Mouse (Mus musculus): ENCODE results near the gene Imp3. TPM values are rescaled to one million over a fixed set of nuclear protein-coding genes. Genes with fewer than 3 reads are reported as not detected.
A peak's percentile ranks its signal among the peaks of the same experiment; 100 is the strongest.
"Not testable (repeated sequence)": the region's sequence is repeated elsewhere in the genome, so short reads cannot be mapped to it uniquely, and the experiment has no call there.

Imp3 gene
- polyA plus RNA-seq, 1 experiment from 2014 or later = 86.5 TPM

- no peaks in the 10 kb centered on the region for H3K9me3 ChIP-seq
- ATAC-seq (ENCODE audit: insufficient number of reproducible peaks, low FRiP score, low TSS enrichment, low read depth) = no peak
- H3K4me1 ChIP-seq = peaks cover 24% of the 10 kb centered on the region
- H3K4me2 ChIP-seq = no peak overlapping the region
- H3K9ac ChIP-seq = no peak overlapping the region
- H3K4me3 ChIP-seq = no peak overlapping the region
- WGBS = 27% methylated on average over 9 of the region's 9 CpGs
- H3K27ac ChIP-seq = peak overlapping the region; percentile 71
- peaks cover 35% of the 10 kb centered on the region for H3K36me3 ChIP-seq
- no peaks in the 10 kb centered on the region for H3K27me3 ChIP-seq
These were observed 36.7 kb upstream of the Imp3 start for GRCm38 (mm10) chr9:56900571-56900970.

GRCm38 (mm10) chr9:56901187-56901586, 36.1 kb upstream of the Imp3 start:
- no peak overlapping the region for H3K9ac ChIP-seq
- H3K36me3 ChIP-seq = peaks cover 33% of the 10 kb centered on the region
- H3K27me3 ChIP-seq = no peaks in the 10 kb centered on the region
- peaks cover 24% of the 10 kb centered on the region for H3K4me1 ChIP-seq
- no peaks in the 10 kb centered on the region for H3K9me3 ChIP-seq
- H3K27ac ChIP-seq = peak overlapping the region; percentile 71; the same call in 1 of the 2 replicates
- H3K4me2 ChIP-seq = no peak overlapping the region
- no peak overlapping the region for H3K4me3 ChIP-seq
- WGBS = 49% methylated on average over 8 of the region's 8 CpGs
- no peak; the same call in 1 of the 2 replicates for ATAC-seq (ENCODE audit: insufficient number of reproducible peaks, low FRiP score, low TSS enrichment, low read depth)

- Histone ChIP-seq H3K27me3 (no peaks in the 10 kb centered on the region), H3K4me1 (peaks cover 24% of the 10 kb centered on the region), H3K9me3 (no peaks in the 10 kb centered on the region), H3K4me2 (no peak overlapping the region), H3K9ac (no peak overlapping the region), H3K4me3 (no peak overlapping the region), H3K36me3 (peaks cover 9% of the 10 kb centered on the region; the same call in 1 of the 2 replicates), H3K27ac (no peak overlapping the region)
- ATAC-seq (ENCODE audit: insufficient number of reproducible peaks, low FRiP score, low TSS enrichment, low read depth) = no peak
- 68% methylated on average over 3 of the region's 3 CpGs for WGBS
These were observed 33.6 kb upstream of the Imp3 start for GRCm38 (mm10) chr9:56903662-56904061.

GRCm38 (mm10) chr9:56907549-56907948, 29.7 kb upstream of the Imp3 start:
- H3K4me1 ChIP-seq = no peaks in the 10 kb centered on the region
- H3K36me3 ChIP-seq = no peaks in the 10 kb centered on the region
- H3K27ac ChIP-seq = no peak overlapping the region
- no peak overlapping the region for H3K4me2 ChIP-seq
- no peak overlapping the region for H3K9ac ChIP-seq
- H3K27me3 ChIP-seq = no peaks in the 10 kb centered on the region
- WGBS = 81% methylated on average over 9 of the region's 9 CpGs
- no peak overlapping the region for H3K4me3 ChIP-seq
- ATAC-seq (ENCODE audit: insufficient number of reproducible peaks, low FRiP score, low TSS enrichment, low read depth) = no peak
- no peaks in the 10 kb centered on the region for H3K9me3 ChIP-seq

- H3K4me2 ChIP-seq; H3K36me3 ChIP-seq; H3K9me3 ChIP-seq; H3K27ac ChIP-seq; H3K9ac ChIP-seq; ATAC-seq (ENCODE audit: insufficient number of reproducible peaks, low FRiP score, low TSS enrichment, low read depth); H3K4me3 ChIP-seq; H3K27me3 ChIP-seq: not testable (repeated sequence)
- 34% methylated on average over 4 of the region's 4 CpGs for WGBS
- H3K4me1 ChIP-seq = peaks cover 12% of the 10 kb centered on the region
These were observed 27.3 kb upstream of the Imp3 start for GRCm38 (mm10) chr9:56909991-56910390.

- no peak overlapping the region for H3K4me3 ChIP-seq
- 59% methylated on average over 1 of the region's 1 CpGs for WGBS
- ATAC-seq (ENCODE audit: insufficient number of reproducible peaks, low FRiP score, low TSS enrichment, low read depth) = no peak
These were observed 26.3 kb upstream of the Imp3 start for GRCm38 (mm10) chr9:56911017-56911416.

GRCm38 (mm10) chr9:56913991-56914390, 23.3 kb upstream of the Imp3 start:
- Histone ChIP-seq H3K4me2 (no peak overlapping the region), H3K9ac (no peak overlapping the region), H3K4me1 (peaks cover 15% of the 10 kb centered on the region), H3K36me3 (peaks cover 44% of the 10 kb centered on the region), H3K4me3 (no peak overlapping the region), H3K9me3 (no peaks in the 10 kb centered on the region), H3K27me3 (no peaks in the 10 kb centered on the region), H3K27ac (peak overlapping the region; percentile 43)
- ATAC-seq (ENCODE audit: insufficient number of reproducible peaks, low FRiP score, low TSS enrichment, low read depth) = peak; percentile 65; the same call in 1 of the 2 replicates
- WGBS = 49% methylated on average over 9 of the region's 9 CpGs

More at GRCm38 (mm10) chr9:56911017-56911416, 26.3 kb upstream of the Imp3 start:
- no peak overlapping the region for H3K27ac ChIP-seq
- no peaks in the 10 kb centered on the region for H3K27me3 ChIP-seq
- peaks cover 14% of the 10 kb centered on the region for H3K4me1 ChIP-seq
- no peak overlapping the region for H3K9ac ChIP-seq
- no peak overlapping the region for H3K4me2 ChIP-seq
- H3K36me3 ChIP-seq = peaks cover 14% of the 10 kb centered on the region
- no peaks in the 10 kb centered on the region for H3K9me3 ChIP-seq

- no peaks in the 10 kb centered on the region for H3K9me3 ChIP-seq
- no peak overlapping the region for H3K4me3 ChIP-seq
- no peak overlapping the region for H3K4me2 ChIP-seq
- H3K27me3 ChIP-seq = no peaks in the 10 kb centered on the region
- WGBS = 76% methylated on average over 1 of the region's 1 CpGs
- ATAC-seq (ENCODE audit: insufficient number of reproducible peaks, low FRiP score, low TSS enrichment, low read depth) = no peak
- no peak overlapping the region for H3K9ac ChIP-seq
- H3K36me3 ChIP-seq = peaks cover 54% of the 10 kb centered on the region
- peaks cover 16% of the 10 kb centered on the region for H3K4me1 ChIP-seq
- no peak overlapping the region for H3K27ac ChIP-seq
These were observed 22.2 kb upstream of the Imp3 start for GRCm38 (mm10) chr9:56915116-56915515.

- no peak overlapping the region for H3K27ac ChIP-seq
- no peaks in the 10 kb centered on the region for H3K9me3 ChIP-seq
- 61% methylated on average over 5 of the region's 5 CpGs for WGBS
- H3K27me3 ChIP-seq = no peaks in the 10 kb centered on the region
- H3K9ac ChIP-seq = no peak overlapping the region
- peaks cover 16% of the 10 kb centered on the region for H3K4me1 ChIP-seq
- no peak overlapping the region for H3K4me3 ChIP-seq
- ATAC-seq (ENCODE audit: insufficient number of reproducible peaks, low FRiP score, low TSS enrichment, low read depth) = no peak
- H3K4me2 ChIP-seq = no peak overlapping the region
- H3K36me3 ChIP-seq = peaks cover 58% of the 10 kb centered on the region
These were observed 21.4 kb upstream of the Imp3 start for GRCm38 (mm10) chr9:56915695-56916410.

- WGBS = 75% methylated on average over 2 of the region's 2 CpGs
- no peak overlapping the region for H3K4me2 ChIP-seq
- no peak overlapping the region for H3K27ac ChIP-seq
- H3K36me3 ChIP-seq = peaks cover 66% of the 10 kb centered on the region
- H3K4me1 ChIP-seq = peaks cover 16% of the 10 kb centered on the region
- ATAC-seq (ENCODE audit: insufficient number of reproducible peaks, low FRiP score, low TSS enrichment, low read depth) = no peak
- no peak overlapping the region for H3K4me3 ChIP-seq
- H3K9ac ChIP-seq = no peak overlapping the region
- H3K9me3 ChIP-seq = no peaks in the 10 kb centered on the region
- no peaks in the 10 kb centered on the region for H3K27me3 ChIP-seq
These were observed 20.1 kb upstream of the Imp3 start for GRCm38 (mm10) chr9:56917131-56917530.

GRCm38 (mm10) chr9:56918466-56918865, 18.8 kb upstream of the Imp3 start:
- WGBS = 91% methylated on average over 13 of the region's 13 CpGs
- Histone ChIP-seq H3K27me3 (no peaks in the 10 kb centered on the region), H3K36me3 (peaks cover 74% of the 10 kb centered on the region), H3K4me1 (peaks cover 23% of the 10 kb centered on the region), H3K27ac (no peak overlapping the region), H3K4me2 (no peak overlapping the region), H3K9me3 (no peaks in the 10 kb centered on the region), H3K4me3 (no peak overlapping the region), H3K9ac (no peak overlapping the region)
- ATAC-seq (ENCODE audit: insufficient number of reproducible peaks, low FRiP score, low TSS enrichment, low read depth) = no peak

GRCm38 (mm10) chr9:56922746-56923145, 14.5 kb upstream of the Imp3 start:
- H3K36me3 ChIP-seq = peaks cover 42% of the 10 kb centered on the region
- H3K4me1 ChIP-seq = peaks cover 45% of the 10 kb centered on the region
- no peak overlapping the region for H3K4me3 ChIP-seq
- no peak overlapping the region for H3K27ac ChIP-seq
- WGBS = 93% methylated on average over 4 of the region's 4 CpGs
- H3K9me3 ChIP-seq = no peaks in the 10 kb centered on the region
- ATAC-seq (ENCODE audit: insufficient number of reproducible peaks, low FRiP score, low TSS enrichment, low read depth) = no peak
- no peak overlapping the region for H3K9ac ChIP-seq
- H3K4me2 ChIP-seq = peak overlapping the region; percentile 72; the same call in 1 of the 2 replicates
- no peaks in the 10 kb centered on the region for H3K27me3 ChIP-seq

All from limb, embryonic 15.5 days (tissue).